Mouse (Mus musculus) lung, postnatal 0 days (tissue): Measurements from ENCODE around the gene Tcea2. TPM values are rescaled to one million over a fixed set of nuclear protein-coding genes. Genes with fewer than 3 reads are reported as not detected.

Experiments
- ATAC-seq: fragments of 200-750 bp; cut with Nextera tagmentation; 2 replicates; pipeline ENCODE4 v1.8.0; 2017; ENCODE audit warnings: moderate library complexity
- DNase-seq: peaks from one replicate; pipeline ENCODE4 v3.0.0-alpha.2; 2016; ENCODE audit warnings: low spot score
- H3K27ac ChIP-seq: fragments of 300-500 bp; sonication (generic); 2 replicates; pipeline ENCODE4 v1.5.1; 2014; ENCODE audit warnings: antibody characterized with exemption, mild to moderate bottlenecking, low read length, mixed read lengths
- H3K27me3 ChIP-seq: fragments of 300-500 bp; sonication (generic); replicated peaks from 2 replicates; pipeline ENCODE4 v1.6.1; 2014; ENCODE audit warnings: low read length, mixed read lengths; ENCODE audit not compliant: insufficient read depth
- H3K36me3 ChIP-seq: fragments of 300-500 bp; sonication (generic); 2 replicates; pipeline ENCODE4 v1.6.1; 2014; ENCODE audit warnings: low read length, mixed read lengths; ENCODE audit not compliant: insufficient read depth
- H3K4me1 ChIP-seq: fragments of 300-500 bp; sonication (generic); 2 replicates; pipeline ENCODE4 v1.6.1; 2014; ENCODE audit warnings: antibody characterized with exemption, low read depth, low read length, mixed read lengths; ENCODE audit not compliant: insufficient read depth
- H3K4me2 ChIP-seq: fragments of 300-500 bp; sonication (generic); replicated peaks from 2 replicates; pipeline ENCODE4 v1.6.1; 2014; ENCODE audit warnings: low read depth, mild to moderate bottlenecking, low read length, moderate library complexity, mixed read lengths
- H3K4me3 ChIP-seq: fragments of 300-500 bp; sonication (generic); 2 replicates; pipeline ENCODE4 v1.5.1; 2014; ENCODE audit warnings: low read depth, low read length
- H3K9ac ChIP-seq: fragments of 300-500 bp; sonication (generic); replicated peaks from 2 replicates; pipeline ENCODE4 v1.6.1; 2014; ENCODE audit warnings: low read depth, mild to moderate bottlenecking
- H3K9me3 ChIP-seq: fragments of 300-500 bp; sonication (generic); 2 replicates; pipeline ENCODE4 v1.6.1; 2016; ENCODE audit warnings: low read length, mixed read lengths
- CTCF ChIP-seq: IDR thresholded peaks from 2 replicates; pipeline ENCODE4 v1.5.1; 2016; ENCODE audit warnings: antibody characterized with exemption, mild to moderate bottlenecking
- EP300 ChIP-seq: IDR thresholded peaks from 2 replicates; pipeline ENCODE4 v1.6.1; 2016; ENCODE audit warnings: antibody characterized with exemption, mild to moderate bottlenecking, control low read depth
- WGBS: fragments of 180-500 bp; shearing (Covaris S2); extraction: QIAGEN DNeasy Blood & Tissue Kit; methylation state at CpG from one replicate; pipeline ENCODE4 v1.1.7; 2014; 5-methylcytosine and 5-hydroxymethylcytosine counted together
- polyA plus RNA-seq: library from polyadenylated mRNA; unstranded; fragments of >200 nt; fragmentation: Nextera tagmentation; extraction: Ambion mirVana; gene quantifications from 2 replicates; pipeline ENCODE4 v1.2.1, GENCODE M21; 2015

Tcea2 gene
- polyA plus RNA-seq, 1 experiment from 2014 or later: 14.1 TPM

DNA sequence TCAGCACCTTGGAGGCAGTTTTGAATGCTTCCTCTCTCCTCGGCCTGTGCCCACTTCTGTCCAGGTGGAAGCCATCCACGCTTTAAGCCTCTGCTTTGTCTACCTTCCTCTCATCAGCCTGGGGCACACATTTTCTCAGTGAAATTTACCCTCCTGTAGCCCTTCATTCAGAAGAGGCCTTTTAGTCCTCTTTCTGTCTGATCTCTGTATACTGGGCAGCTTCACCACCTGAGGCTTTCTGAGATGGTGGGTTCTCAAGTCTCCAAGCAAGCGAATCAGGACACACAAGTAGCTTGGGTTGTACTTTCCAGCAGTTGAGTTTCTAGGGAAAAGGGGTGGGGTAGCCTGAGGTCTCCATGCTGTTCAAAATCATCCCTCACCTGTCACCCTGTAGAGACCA lies 12.2 kb downstream of the Tcea2 start:
- ATAC-seq: no peak
- H3K27ac ChIP-seq: no peak overlapping the region
- H3K4me1 ChIP-seq: peaks cover 6% of the 10 kb centered on the region; the same call in 1 of the 2 replicates
- H3K36me3 ChIP-seq: peaks cover 14% of the 10 kb centered on the region; the same call in 1 of the 2 replicates
- H3K27me3 ChIP-seq: no peaks in the 10 kb centered on the region
- H3K4me3 ChIP-seq: no peak overlapping the region
- no peak overlapping the region for H3K9ac ChIP-seq
- no peaks in the 10 kb centered on the region for H3K9me3 ChIP-seq
- 81% methylated on average over 3 of the region's 3 CpGs for WGBS
- H3K4me2 ChIP-seq: peak overlapping the region; percentile 86; the same call in 1 of the 2 replicates
- no peak for DNase-seq
- TF ChIP-seq EP300 (no peak), CTCF (no peak)

DNA sequence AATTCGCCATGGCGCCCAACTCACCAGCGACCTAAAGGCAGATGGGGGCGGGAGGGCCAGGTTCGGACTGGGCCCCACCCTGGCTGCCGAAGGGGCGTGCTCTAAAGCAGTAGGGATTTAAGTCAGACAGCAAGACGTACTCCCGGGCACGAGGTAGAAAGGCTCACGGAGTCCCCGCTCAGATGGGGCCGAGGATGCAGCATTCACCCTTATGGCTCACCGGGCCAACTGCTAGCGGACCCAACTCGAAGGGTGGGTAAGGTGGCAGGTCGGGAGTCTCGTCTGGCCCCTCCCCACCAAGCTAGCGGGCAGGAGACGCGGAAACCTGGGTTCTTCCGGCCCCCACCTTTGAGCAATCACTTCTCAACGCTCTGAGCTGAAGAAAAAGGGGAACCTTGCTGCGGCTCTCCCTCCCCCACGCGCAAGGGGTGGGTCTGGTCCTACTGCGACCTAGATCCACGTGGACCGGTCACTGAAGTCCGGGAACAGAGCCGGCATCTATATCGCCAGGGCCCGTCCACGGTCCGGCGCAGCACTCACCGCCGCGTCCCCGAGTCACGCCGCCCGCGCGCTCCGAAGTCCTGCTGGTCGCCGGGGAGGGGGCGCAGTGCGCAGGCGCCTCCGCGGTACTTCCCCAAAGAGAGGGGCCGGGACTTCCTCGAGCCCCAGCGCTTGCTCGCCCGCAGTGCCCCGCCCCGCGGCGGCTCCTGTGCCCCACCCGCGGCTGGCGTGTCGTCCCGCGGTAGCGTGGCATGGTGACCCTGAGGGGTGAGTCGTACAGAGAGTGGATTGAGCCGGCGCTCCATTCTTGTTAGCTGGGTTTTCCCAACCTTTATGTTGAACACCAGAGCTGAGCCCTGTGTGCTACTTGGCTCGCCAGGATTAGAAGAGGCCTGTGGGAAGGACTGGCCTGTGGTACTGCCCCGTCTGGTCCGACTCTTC lies 13.5 kb downstream of the Tcea2 start, which contains the start of gene Rgs19:
Gene Rgs19 (minus strand): TSS at position 639 of the 942 bp plus-strand sequence.
- H3K4me2 ChIP-seq: peak within 1 kb of the TSS; percentile 86
- H3K27ac ChIP-seq: peak within 1 kb of the TSS; percentile 43; the same call in 1 of the 2 replicates
- no peaks in the 10 kb centered on the region for H3K9me3 ChIP-seq
- WGBS: under 1% methylated on average over 71 of the region's 75 CpGs
- DNase-seq (peak; percentile 90), ATAC-seq (peak; percentile 93)
- H3K36me3 ChIP-seq: 0 out of 2 replicates have a peak, but pooled peaks cover 5% of the 10 kb centered on the region
- peak within 1 kb of the TSS; percentile 62 for H3K4me3 ChIP-seq
- H3K4me1 ChIP-seq: peaks cover 6% of the 10 kb centered on the region; the same call in 1 of the 2 replicates
- H3K27me3 ChIP-seq: no peaks in the 10 kb centered on the region
- peak within 1 kb of the TSS; percentile 51 for H3K9ac ChIP-seq
- TF ChIP-seq EP300 (no peak), CTCF (peak; percentile 28)

DNA sequence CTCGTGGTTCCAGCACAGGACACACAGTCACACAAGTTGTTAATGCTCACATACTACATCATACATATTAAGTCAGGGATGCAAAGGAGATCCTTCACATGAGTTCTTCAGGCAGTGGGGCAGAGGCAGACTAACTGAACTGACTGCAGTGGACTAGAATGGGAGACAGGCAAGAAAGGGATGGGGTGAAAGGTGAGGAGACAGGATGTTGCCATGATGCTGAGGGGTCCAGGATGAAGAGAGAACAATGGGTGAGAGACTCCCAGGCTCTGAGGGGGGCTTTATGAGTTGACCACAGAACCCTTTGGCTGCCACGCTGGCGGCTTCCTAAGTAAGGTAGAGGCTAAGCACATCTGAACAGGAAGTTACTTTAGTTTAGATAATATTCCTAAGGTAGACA lies 14.5 kb downstream of the Tcea2 start:
- ATAC-seq: no peak
- no peaks in the 10 kb centered on the region for H3K36me3 ChIP-seq
- no peak overlapping the region for H3K27ac ChIP-seq
- no peaks in the 10 kb centered on the region for H3K27me3 ChIP-seq
- no peak for DNase-seq
- H3K4me2 ChIP-seq: no peak overlapping the region
- H3K9me3 ChIP-seq: no peaks in the 10 kb centered on the region
- 84% methylated on average over 3 of the region's 3 CpGs for WGBS
- peaks cover 6% of the 10 kb centered on the region; the same call in 1 of the 2 replicates for H3K4me1 ChIP-seq
- TF ChIP-seq EP300: no peak
- no peak for TF ChIP-seq CTCF
- no peak overlapping the region for H3K4me3 ChIP-seq
- no peak overlapping the region for H3K9ac ChIP-seq

GRCm38 (mm10) chr2:181695776-181696175 lies 15.7 kb downstream of the Tcea2 start:
- Histone ChIP-seq H3K36me3 (no peaks in the 10 kb centered on the region), H3K27ac (no peak overlapping the region), H3K9ac (no peak overlapping the region), H3K4me2 (no peak overlapping the region), H3K4me1 (peaks cover 6% of the 10 kb centered on the region; the same call in 1 of the 2 replicates), H3K27me3 (no peaks in the 10 kb centered on the region), H3K4me3 (no peak overlapping the region), H3K9me3 (no peaks in the 10 kb centered on the region)
- TF ChIP-seq EP300: no peak
- 59% methylated on average over 1 of the region's 1 CpGs for WGBS
- ATAC-seq (no peak), DNase-seq (no peak)

- Histone ChIP-seq H3K27ac (no peak overlapping the region), H3K9me3 (no peaks in the 10 kb centered on the region), H3K27me3 (no peaks in the 10 kb centered on the region), H3K4me2 (no peak overlapping the region), H3K4me1 (peaks cover 6% of the 10 kb centered on the region; the same call in 1 of the 2 replicates), H3K4me3 (no peak overlapping the region), H3K36me3 (no peaks in the 10 kb centered on the region), H3K9ac (no peak overlapping the region)
- ATAC-seq (no peak), DNase-seq (no peak)
- no peak for TF ChIP-seq EP300
- TF ChIP-seq CTCF: no peak
- WGBS: 67% methylated on average over 33 of the region's 33 CpGs
Observed at GRCm38 (mm10) chr2:181696801-181697420, 16.8 kb downstream of the Tcea2 start.

- no peaks in the 10 kb centered on the region for H3K36me3 ChIP-seq
- 50% methylated on average over 5 of the region's 5 CpGs for WGBS
- peaks cover under 1% of the 10 kb centered on the region; the same call in 1 of the 2 replicates for H3K4me1 ChIP-seq
- H3K9ac ChIP-seq: no peak within 1 kb of the TSS
- no peak for DNase-seq
- TF ChIP-seq CTCF (no peak), EP300 (no peak)
- H3K4me3 ChIP-seq: no peak within 1 kb of the TSS
- no peak within 1 kb of the TSS for H3K4me2 ChIP-seq
- ATAC-seq: no peak
- no peaks in the 10 kb centered on the region for H3K9me3 ChIP-seq
- no peaks in the 10 kb centered on the region for H3K27me3 ChIP-seq
- no peak within 1 kb of the TSS for H3K27ac ChIP-seq
Observed at GRCm38 (mm10) chr2:181698241-181698640, 18.1 kb downstream of the Tcea2 start, which contains the start of gene Lkaaear1. Lkaaear1 (minus strand) TSS chr2:181698442.
